Mouse (Mus musculus): ENCODE measurements around the gene Wipf3. TPM values are rescaled to one million over a fixed set of nuclear protein-coding genes. Genes with fewer than 3 reads are reported as not detected.

The Wipf3 gene
- polyA plus RNA-seq, 1 experiment: 1.1 TPM

DNA sequence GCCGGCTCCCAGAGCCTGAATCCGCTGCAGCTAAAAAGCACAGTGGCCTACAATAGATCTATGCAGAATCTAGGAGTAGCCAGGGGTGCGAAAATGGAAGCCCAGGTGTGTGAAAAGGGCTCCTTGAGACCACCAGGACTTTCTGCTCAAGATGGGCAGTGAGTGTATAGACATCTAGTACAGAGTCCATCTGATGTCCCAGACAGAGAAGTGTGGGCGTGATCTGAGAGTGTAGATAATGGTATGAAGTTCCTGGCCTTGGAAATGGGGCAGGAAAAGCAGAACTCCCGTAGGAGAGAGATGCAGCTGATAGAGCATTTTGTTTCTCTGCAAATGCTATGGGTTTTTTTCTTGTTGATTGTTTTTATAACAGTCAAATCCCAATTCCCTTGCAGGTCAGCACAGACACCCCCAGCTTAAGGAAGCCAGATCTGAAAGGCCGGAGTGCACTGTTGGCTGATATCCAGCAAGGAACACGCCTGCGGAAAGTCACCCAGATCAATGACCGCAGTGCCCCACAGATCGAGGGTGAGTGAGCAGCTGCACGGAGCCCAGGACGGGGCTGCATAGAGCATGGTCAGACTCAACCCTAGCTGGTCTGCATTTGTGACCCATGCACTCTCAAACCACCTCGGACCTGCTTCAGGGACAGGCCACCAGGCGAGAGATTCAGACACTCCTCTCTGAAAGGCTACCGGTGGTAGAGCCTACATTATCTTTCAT is 52.1 kb downstream of the Wipf3 start:
- H3K27ac ChIP-seq (replicated peaks; ENCODE audit: low read depth, low read length): no peak overlapping the region
- no peak overlapping the region for H3K4me3 ChIP-seq (ENCODE audit: insufficient read depth, low read depth, low read length)
- H3K4me1 ChIP-seq (ENCODE audit: control insufficient read depth, insufficient read depth, insufficient read length, low read length): no peaks in the 10 kb centered on the region

- Histone ChIP-seq H3K27ac (replicated peaks; ENCODE audit: low read depth, low read length) (no peak overlapping the region), H3K4me1 (ENCODE audit: control insufficient read depth, insufficient read depth, insufficient read length, low read length) (no peaks in the 10 kb centered on the region), H3K4me3 (ENCODE audit: insufficient read depth, low read depth, low read length) (no peak overlapping the region)
These were observed 55.6 kb downstream of the Wipf3 start for GRCm38 (mm10) chr6:54485000-54485399.

- no peak overlapping the region for H3K4me3 ChIP-seq (ENCODE audit: insufficient read depth, low read depth, low read length)
- no peak overlapping the region for H3K27ac ChIP-seq (replicated peaks; ENCODE audit: low read depth, low read length)
- no peaks in the 10 kb centered on the region for H3K4me1 ChIP-seq (ENCODE audit: control insufficient read depth, insufficient read depth, insufficient read length, low read length)
These were observed 56.1 kb downstream of the Wipf3 start for GRCm38 (mm10) chr6:54485435-54485901.

- H3K4me1 ChIP-seq (ENCODE audit: control insufficient read depth, insufficient read depth, insufficient read length, low read length): peaks cover 1% of the 10 kb centered on the region; the same call in 1 of the 2 replicates
- H3K4me3 ChIP-seq (ENCODE audit: insufficient read depth, low read depth, low read length): no peak overlapping the region
- H3K27ac ChIP-seq (replicated peaks; ENCODE audit: low read depth, low read length): no peak overlapping the region
These were observed 56.7 kb downstream of the Wipf3 start for GRCm38 (mm10) chr6:54485973-54486569.

DNA sequence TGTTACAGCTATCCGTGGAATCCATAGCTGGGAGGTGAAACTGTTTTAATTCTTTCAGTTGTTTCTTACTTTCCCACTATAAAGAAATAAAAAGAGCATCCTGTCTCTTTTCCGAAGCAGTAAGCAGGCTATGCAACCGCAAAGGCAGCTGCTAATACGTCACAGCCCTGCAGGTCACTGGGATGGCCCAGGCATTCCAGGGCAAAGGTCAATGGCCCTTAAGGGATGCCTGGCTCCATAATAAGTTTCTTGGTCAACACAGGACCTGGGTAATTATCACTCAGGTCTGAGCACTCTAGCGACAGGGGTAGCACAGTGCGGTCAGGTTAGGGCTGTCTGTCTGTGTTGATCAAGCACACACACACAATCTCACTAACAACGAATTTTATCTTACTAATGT is 61.7 kb downstream of the Wipf3 start:
- no peak overlapping the region for H3K27ac ChIP-seq (replicated peaks; ENCODE audit: low read depth, low read length)
- H3K4me1 ChIP-seq (ENCODE audit: control insufficient read depth, insufficient read depth, insufficient read length, low read length): peaks cover 2% of the 10 kb centered on the region; the same call in 1 of the 2 replicates
- no peak overlapping the region for H3K4me3 ChIP-seq (ENCODE audit: insufficient read depth, low read depth, low read length)

- H3K27ac ChIP-seq (replicated peaks; ENCODE audit: low read depth, low read length): no peak overlapping the region
- no peak overlapping the region for H3K4me3 ChIP-seq (ENCODE audit: insufficient read depth, low read depth, low read length)
- peaks cover 2% of the 10 kb centered on the region; the same call in 1 of the 2 replicates for H3K4me1 ChIP-seq (ENCODE audit: control insufficient read depth, insufficient read depth, insufficient read length, low read length)
These were observed 64.7 kb downstream of the Wipf3 start for GRCm38 (mm10) chr6:54494097-54494496.

- H3K4me1 ChIP-seq (ENCODE audit: control insufficient read depth, insufficient read depth, insufficient read length, low read length): peaks cover 2% of the 10 kb centered on the region; the same call in 1 of the 2 replicates
- no peak overlapping the region for H3K27ac ChIP-seq (replicated peaks; ENCODE audit: low read depth, low read length)
- no peak overlapping the region for H3K4me3 ChIP-seq (ENCODE audit: insufficient read depth, low read depth, low read length)
These were observed 65.4 kb downstream of the Wipf3 start for GRCm38 (mm10) chr6:54494612-54495398.

- Histone ChIP-seq H3K4me3 (ENCODE audit: insufficient read depth, low read depth, low read length) (no peak overlapping the region), H3K27ac (replicated peaks; ENCODE audit: low read depth, low read length) (no peak overlapping the region), H3K4me1 (ENCODE audit: control insufficient read depth, insufficient read depth, insufficient read length, low read length) (no peaks in the 10 kb centered on the region)
These were observed 66.8 kb downstream of the Wipf3 start for GRCm38 (mm10) chr6:54496214-54496613.

DNA sequence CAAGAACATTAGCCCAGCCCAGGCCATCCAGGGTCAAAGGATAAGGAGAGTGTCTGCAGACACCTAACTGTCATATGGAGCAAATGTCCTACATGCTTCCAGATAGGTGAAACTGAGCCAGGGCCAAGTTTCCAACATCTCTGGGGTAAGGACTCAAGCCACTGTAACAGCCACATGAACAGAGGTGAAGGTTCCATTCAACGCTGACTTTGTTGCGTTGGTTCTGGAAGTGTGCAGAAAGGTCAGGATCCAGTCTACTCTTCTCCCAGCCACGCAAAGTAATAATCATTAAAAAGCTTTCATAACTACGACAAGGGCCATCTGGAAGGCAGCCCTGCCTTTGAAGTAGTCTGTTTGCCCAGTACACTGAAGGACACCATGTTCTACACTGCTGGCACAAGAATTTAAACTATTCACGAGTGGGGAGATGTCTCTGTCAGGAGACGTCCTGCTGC is 73.3 kb downstream of the Wipf3 start:
- H3K4me1 ChIP-seq (ENCODE audit: control insufficient read depth, insufficient read depth, insufficient read length, low read length): no peaks in the 10 kb centered on the region
- no peak overlapping the region for H3K4me3 ChIP-seq (ENCODE audit: insufficient read depth, low read depth, low read length)
- no peak overlapping the region for H3K27ac ChIP-seq (replicated peaks; ENCODE audit: low read depth, low read length)

- Histone ChIP-seq H3K4me1 (ENCODE audit: control insufficient read depth, insufficient read depth, insufficient read length, low read length) (no peaks in the 10 kb centered on the region), H3K27ac (replicated peaks; ENCODE audit: low read depth, low read length) (no peak overlapping the region), H3K4me3 (ENCODE audit: insufficient read depth, low read depth, low read length) (no peak overlapping the region)
These were observed 76.9 kb downstream of the Wipf3 start for GRCm38 (mm10) chr6:54506318-54506717.

- H3K27ac ChIP-seq (replicated peaks; ENCODE audit: low read depth, low read length): no peak overlapping the region
- H3K4me3 ChIP-seq (ENCODE audit: insufficient read depth, low read depth, low read length): no peak overlapping the region
- H3K4me1 ChIP-seq (ENCODE audit: control insufficient read depth, insufficient read depth, insufficient read length, low read length): no peaks in the 10 kb centered on the region
These were observed 77.6 kb downstream of the Wipf3 start for GRCm38 (mm10) chr6:54507002-54507401.

- no peak overlapping the region for H3K4me3 ChIP-seq (ENCODE audit: insufficient read depth, low read depth, low read length)
- no peaks in the 10 kb centered on the region for H3K4me1 ChIP-seq (ENCODE audit: control insufficient read depth, insufficient read depth, insufficient read length, low read length)
- H3K27ac ChIP-seq (replicated peaks; ENCODE audit: low read depth, low read length): no peak overlapping the region
These were observed 78.4 kb downstream of the Wipf3 start for GRCm38 (mm10) chr6:54507808-54508207.

GRCm38 (mm10) chr6:54508256-54508793 is 78.9 kb downstream of the Wipf3 start:
- H3K27ac ChIP-seq (replicated peaks; ENCODE audit: low read depth, low read length): no peak overlapping the region
- no peak overlapping the region for H3K4me3 ChIP-seq (ENCODE audit: insufficient read depth, low read depth, low read length)
- H3K4me1 ChIP-seq (ENCODE audit: control insufficient read depth, insufficient read depth, insufficient read length, low read length): no peaks in the 10 kb centered on the region

DNA sequence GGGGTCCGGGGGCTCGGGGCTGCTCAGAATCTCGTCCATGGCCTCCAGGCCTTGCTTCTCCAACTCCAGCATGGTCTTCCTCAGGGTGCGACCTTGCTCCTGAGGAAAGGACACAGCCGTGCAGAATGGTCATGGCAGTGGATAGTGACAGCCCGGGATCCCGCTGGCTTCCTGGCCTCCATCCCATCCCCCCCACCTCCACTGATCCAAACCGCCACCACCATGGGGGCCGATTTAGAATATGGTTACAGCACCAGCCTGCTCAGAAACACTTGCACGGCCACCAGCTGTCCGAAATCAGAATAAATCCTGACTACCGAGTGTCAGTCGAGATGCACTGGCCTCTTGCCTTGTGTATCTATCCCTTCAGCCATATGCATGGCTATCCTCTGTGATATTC is 79.9 kb downstream of the Wipf3 start:
- no peaks in the 10 kb centered on the region for H3K4me1 ChIP-seq (ENCODE audit: control insufficient read depth, insufficient read depth, insufficient read length, low read length)
- H3K27ac ChIP-seq (replicated peaks; ENCODE audit: low read depth, low read length): no peak overlapping the region
- H3K4me3 ChIP-seq (ENCODE audit: insufficient read depth, low read depth, low read length): no peak overlapping the region

- Histone ChIP-seq H3K4me3 (ENCODE audit: insufficient read depth, low read depth, low read length) (no peak overlapping the region), H3K27ac (replicated peaks; ENCODE audit: low read depth, low read length) (no peak overlapping the region), H3K4me1 (ENCODE audit: control insufficient read depth, insufficient read depth, insufficient read length, low read length) (no peaks in the 10 kb centered on the region)
These were observed 82.9 kb downstream of the Wipf3 start for GRCm38 (mm10) chr6:54512256-54512655.

Measured in brown adipose tissue, adult 24 weeks (tissue).